Mouse (Mus musculus): ENCODE data around the gene Prdx2.

DNA sequence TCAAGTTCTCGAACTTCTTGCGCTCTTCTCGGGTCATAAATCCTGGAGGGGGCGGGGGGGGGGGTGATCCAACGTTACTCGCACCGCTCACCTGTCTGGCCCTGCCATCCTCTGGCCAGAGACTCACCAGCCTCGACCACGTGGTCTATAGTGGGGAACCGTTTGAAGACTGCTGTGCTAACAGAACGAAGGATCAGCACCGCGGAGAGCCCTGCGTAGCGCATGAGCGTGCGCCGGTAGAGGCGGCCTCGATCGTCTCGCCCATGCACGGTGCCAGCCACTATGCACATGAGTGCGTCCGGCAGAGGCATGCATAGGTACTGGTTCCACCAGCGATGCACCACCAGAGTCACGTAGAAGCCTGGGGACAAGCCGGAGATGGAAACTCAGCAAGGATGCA is 41.9 kb downstream of the Prdx2 start:
- no peak for TF ChIP-seq CHD2 (IDR thresholded peaks at IDR 0.05; ENCODE audit: low read depth, low read length)
- TF ChIP-seq ZNF384 (IDR thresholded peaks at IDR 0.05; ENCODE audit: low read depth, low read length) = no peak
- TF ChIP-seq MAFK (IDR thresholded peaks at IDR 0.05; ENCODE audit: insufficient read depth, low read depth, low read length) = no peak
- TF ChIP-seq ZC3H11A (IDR thresholded peaks at IDR 0.05; ENCODE audit: borderline replicate concordance, low read depth, low read length) = no peak
